ENCODE assay signal across 9 mouse cellular contexts in genomic region chr5:143423899-143424519, GRCm38 (mm10). TPM values are rescaled to one million over a fixed set of nuclear protein-coding genes. Genes with fewer than 3 reads are reported as not detected.
DNase-seq lines count a peak whose midpoint lies in the region; ATAC-seq lines count a peak whose summit lies in the region.
"Had no signal": no experiment of that assay in that cellular context is flagged by ENCODE, and none has a peak within 500 bp of the region (broad histone marks: within the 10 kb centered on the region; RNA-seq: fewer than 3 reads in every experiment).

No protein-coding gene starts in this region.

- no peaks in the 10 kb centered on the region for H3K9me3 ChIP-seq in embryonic facial prominence, embryonic 10.5 days
- no peaks in the 10 kb centered on the region for H3K9me3 ChIP-seq in limb, embryonic 11.5 days (ENCODE audit: control insufficient read depth, low read length)
- H3K9me3 ChIP-seq: heart, embryonic 13.5 days had no signal

- no peak overlapping the region for H3K4me3 ChIP-seq in embryonic facial prominence, embryonic 10.5 days
- no peak overlapping the region for H3K4me3 ChIP-seq in limb, embryonic 11.5 days (ENCODE audit: low read depth, low read length)
- H3K4me3 ChIP-seq: heart, embryonic 13.5 days had no signal

- peak; percentile 34 for DNase-seq in right cerebral cortex, adult 18-20 months
- DNase-seq in right cerebral cortex, postnatal 10 days (ENCODE audit: low spot score in 2 of 2): no peak
- DNase-seq in adrenal gland, adult 8-10 months: peak; percentile 41
- peak; percentile 74 for DNase-seq in embryonic facial prominence, embryonic 10.5 days (ENCODE audit: low spot score)
- DNase-seq in limb, embryonic 11.5 days (ENCODE audit: low spot score): peak; percentile 68
- DNase-seq in urinary bladder, postnatal 25 days (ENCODE audit: low spot score): peak; percentile 67

- ATAC-seq in inflammation-experienced regulatory T-cells, adult 6 months: peak; percentile 87
- ATAC-seq in limb, embryonic 11.5 days (ENCODE audit: insufficient number of reproducible peaks, low FRiP score, low TSS enrichment, low read depth): no peak
- peak; percentile 89 for ATAC-seq in neutrophil, adult 5-6 weeks (ENCODE audit: extremely low read depth, insufficient number of reproducible peaks, low FRiP score, poor library complexity, severe bottlenecking)

- no peaks in the 10 kb centered on the region for H3K4me1 ChIP-seq in embryonic facial prominence, embryonic 10.5 days
- H3K4me1 ChIP-seq in limb, embryonic 11.5 days (ENCODE audit: control insufficient read depth, insufficient read depth, low read length): no peaks in the 10 kb centered on the region
- H3K4me1 ChIP-seq: heart, embryonic 13.5 days had no signal

- H3K36me3 ChIP-seq in embryonic facial prominence, embryonic 10.5 days (replicated peaks): peaks cover 48% of the 10 kb centered on the region
- peaks cover 13% of the 10 kb centered on the region; the same call in 1 of the 2 replicates for H3K36me3 ChIP-seq in limb, embryonic 11.5 days (ENCODE audit: control insufficient read depth, insufficient read depth, low read length)

- H3K9ac ChIP-seq in limb, embryonic 11.5 days (ENCODE audit: low read length): no peak overlapping the region
- H3K9ac ChIP-seq: heart, embryonic 13.5 days had no signal

- H3K4me2 ChIP-seq in limb, embryonic 11.5 days (ENCODE audit: low read depth, severe bottlenecking): no peak overlapping the region
- H3K4me2 ChIP-seq: heart, embryonic 13.5 days had no signal

- no peaks in the 10 kb centered on the region for H3K27me3 ChIP-seq in embryonic facial prominence, embryonic 10.5 days (replicated peaks; ENCODE audit: low read depth, poor library complexity, severe bottlenecking)
- H3K27me3 ChIP-seq in limb, embryonic 11.5 days (ENCODE audit: control insufficient read depth, insufficient read depth, low read length): no peaks in the 10 kb centered on the region
- H3K27me3 ChIP-seq: heart, embryonic 13.5 days had no signal

- WGBS in embryonic facial prominence, embryonic 10.5 days: 31% methylated on average over 6 of the region's 6 CpGs
- 34% methylated on average over 6 of the region's 6 CpGs for WGBS in limb, embryonic 11.5 days

- no peak overlapping the region for H3K27ac ChIP-seq in embryonic facial prominence, embryonic 10.5 days (replicated peaks)
- H3K27ac ChIP-seq in limb, embryonic 11.5 days (replicated peaks; ENCODE audit: low read depth, low read length): no peak overlapping the region
- H3K27ac ChIP-seq: heart, embryonic 13.5 days had no signal

RNA-seq across cellular contexts. Expression of gene Kdelr2, which starts 20.4 kb away (rescaled TPM):
- 100 to 1,000 TPM in 3 of 4 experiments, 10 to 100 TPM in 1; 97.5 to 115 (median 101) TPM for total RNA-seq in adrenal gland, adult 8-10 months (2022)
- polyA plus RNA-seq in embryonic facial prominence, embryonic 10.5 days (2016; fragmentation: Nextera tagmentation; extraction: Ambion mirVana): 221 and 226 TPM in 2 replicates
- 100 to 1,000 TPM in 1 of 3 experiments, 10 to 100 TPM in 2; 76.8 to 100 (median 78.4) TPM for polyA plus RNA-seq in inflammation-experienced regulatory T-cells, adult 6 months (2017; shearing (Covaris generic))
- 265 and 281 TPM in 2 replicates for polyA plus RNA-seq in limb, embryonic 11.5 days (2014; fragmentation: Nextera tagmentation; extraction: Ambion mirVana)
- total RNA-seq in neutrophil, adult 5-6 weeks (2017): 25.0 and 26.5 TPM in 2 replicates

RNA-seq across cellular contexts. Expression of gene Daglb, which starts 40.4 kb away (rescaled TPM):
- total RNA-seq in adrenal gland, adult 8-10 months (2022): 10 to 100 TPM; 21.6 to 27.5 (median 25.4) TPM
- 12.4 and 12.6 TPM in 2 replicates for polyA plus RNA-seq in embryonic facial prominence, embryonic 10.5 days (2016; fragmentation: Nextera tagmentation; extraction: Ambion mirVana)
- 10 to 100 TPM in 2 of 3 experiments, 1 to 10 TPM in 1; 9.5 to 13.0 (median 12.7) TPM for polyA plus RNA-seq in inflammation-experienced regulatory T-cells, adult 6 months (2017; shearing (Covaris generic))
- 9.2 and 9.4 TPM in 2 replicates for polyA plus RNA-seq in limb, embryonic 11.5 days (2014; fragmentation: Nextera tagmentation; extraction: Ambion mirVana)
- 14.5 and 15.7 TPM in 2 replicates for total RNA-seq in neutrophil, adult 5-6 weeks (2017)

Comparison
In these comparisons a context has a peak if more than half of its experiments do, and no peak if none do; other contexts are left out.
1. DNase-seq: peak in right cerebral cortex, adult 18-20 months (single experiment), adrenal gland, adult 8-10 months (single experiment), embryonic facial prominence, embryonic 10.5 days (single experiment), limb, embryonic 11.5 days (single experiment) and urinary bladder, postnatal 25 days (single experiment); none in right cerebral cortex, postnatal 10 days (0 of 2).